Mouse (Mus musculus): Measurements from ENCODE around the gene Csmd2. TPM values are rescaled to one million over a fixed set of nuclear protein-coding genes. Genes with fewer than 3 reads are reported as not detected.

Csmd2 gene
- polyA plus RNA-seq, 1 experiment from 2014 or later = 0.32 TPM

- WGBS = 78% methylated on average over 3 of the region's 3 CpGs
- H3K27ac ChIP-seq (ENCODE audit: low read length) = no peak overlapping the region
- H3K9me3 ChIP-seq (replicated peaks; ENCODE audit: control insufficient read depth, low read length) = no peaks in the 10 kb centered on the region
- no peak overlapping the region for H3K9ac ChIP-seq (ENCODE audit: low read length)
- ATAC-seq (ENCODE audit: insufficient read depth, low FRiP score) = no peak
- no peaks in the 10 kb centered on the region for H3K4me1 ChIP-seq (ENCODE audit: control insufficient read depth, insufficient read depth, low read length)
- H3K4me2 ChIP-seq (ENCODE audit: low read depth, low read length) = no peak overlapping the region
- H3K4me3 ChIP-seq (replicated peaks; ENCODE audit: low read length) = no peak overlapping the region
- no peaks in the 10 kb centered on the region for H3K36me3 ChIP-seq (ENCODE audit: control insufficient read depth, insufficient read depth, low read length)
- H3K27me3 ChIP-seq (ENCODE audit: control insufficient read depth, insufficient read depth, low read length) = no peaks in the 10 kb centered on the region
Measured at GRCm38 (mm10) chr4:128142279-128142678, 154.6 kb downstream of the Csmd2 start.

DNA sequence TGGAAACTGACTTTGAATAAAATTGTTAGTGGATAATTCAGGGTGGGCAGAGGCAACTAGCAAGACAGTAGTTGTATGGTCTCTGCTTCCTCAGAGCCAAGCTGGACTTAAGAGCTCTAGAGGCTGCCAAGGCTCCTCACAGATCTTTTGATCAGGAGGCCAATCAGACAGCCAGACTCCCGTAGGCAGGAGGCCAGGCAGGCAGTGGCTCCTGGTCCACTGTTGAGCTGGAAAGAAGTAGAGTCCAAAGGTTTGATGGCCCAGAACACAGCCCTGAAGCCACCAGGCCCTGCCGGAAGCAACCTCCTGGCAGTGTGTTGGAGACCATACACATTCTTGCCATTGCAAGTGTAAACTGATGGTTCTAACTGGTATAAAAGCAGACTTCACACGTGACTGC is 155.5 kb downstream of the Csmd2 start:
- Histone ChIP-seq H3K4me1 (ENCODE audit: control insufficient read depth, insufficient read depth, low read length) (no peaks in the 10 kb centered on the region), H3K36me3 (ENCODE audit: control insufficient read depth, insufficient read depth, low read length) (no peaks in the 10 kb centered on the region), H3K4me3 (replicated peaks; ENCODE audit: low read length) (no peak overlapping the region), H3K4me2 (ENCODE audit: low read depth, low read length) (no peak overlapping the region), H3K27me3 (ENCODE audit: control insufficient read depth, insufficient read depth, low read length) (no peaks in the 10 kb centered on the region), H3K27ac (ENCODE audit: low read length) (no peak overlapping the region), H3K9me3 (replicated peaks; ENCODE audit: control insufficient read depth, low read length) (no peaks in the 10 kb centered on the region), H3K9ac (ENCODE audit: low read length) (no peak overlapping the region)
- ATAC-seq (ENCODE audit: insufficient read depth, low FRiP score) = no peak
- 77% methylated on average over 3 of the region's 3 CpGs for WGBS

GRCm38 (mm10) chr4:128149524-128149923 is 161.9 kb downstream of the Csmd2 start:
- WGBS = 85% methylated on average over 4 of the region's 4 CpGs

DNA sequence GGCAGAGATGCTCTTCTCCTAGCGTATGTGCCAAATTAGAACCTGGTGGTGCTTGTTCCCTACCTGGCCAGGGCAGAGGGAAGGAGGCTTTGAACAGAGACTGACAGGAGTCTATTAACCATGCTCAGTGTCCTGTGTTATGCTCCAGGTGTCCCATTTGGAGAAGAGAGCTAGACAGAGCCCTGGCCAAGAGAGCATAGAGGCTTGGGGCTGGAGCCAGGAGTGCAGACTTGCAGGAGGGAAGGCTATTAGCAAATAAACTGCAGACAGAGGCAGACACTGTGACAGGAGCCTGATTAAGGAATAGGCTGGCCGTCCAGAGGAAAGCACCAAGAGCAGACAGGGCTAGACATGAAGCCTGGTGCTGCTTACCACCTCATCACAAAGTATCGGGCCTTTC is 164.4 kb downstream of the Csmd2 start:
- WGBS = 68% methylated on average over 3 of the region's 3 CpGs
- no peak for ATAC-seq (ENCODE audit: insufficient read depth, low FRiP score)

More at GRCm38 (mm10) chr4:128149524-128149923, 161.9 kb downstream of the Csmd2 start:
- H3K4me2 ChIP-seq (ENCODE audit: low read depth, low read length) = no peak overlapping the region
- no peaks in the 10 kb centered on the region for H3K9me3 ChIP-seq (replicated peaks; ENCODE audit: control insufficient read depth, low read length)
- H3K4me1 ChIP-seq (ENCODE audit: control insufficient read depth, insufficient read depth, low read length) = no peaks in the 10 kb centered on the region
- no peak for ATAC-seq (ENCODE audit: insufficient read depth, low FRiP score)
- H3K27me3 ChIP-seq (ENCODE audit: control insufficient read depth, insufficient read depth, low read length) = no peaks in the 10 kb centered on the region
- H3K27ac ChIP-seq (ENCODE audit: low read length) = no peak overlapping the region
- no peak overlapping the region for H3K4me3 ChIP-seq (replicated peaks; ENCODE audit: low read length)
- no peak overlapping the region for H3K9ac ChIP-seq (ENCODE audit: low read length)
- H3K36me3 ChIP-seq (ENCODE audit: control insufficient read depth, insufficient read depth, low read length) = no peaks in the 10 kb centered on the region

DNA sequence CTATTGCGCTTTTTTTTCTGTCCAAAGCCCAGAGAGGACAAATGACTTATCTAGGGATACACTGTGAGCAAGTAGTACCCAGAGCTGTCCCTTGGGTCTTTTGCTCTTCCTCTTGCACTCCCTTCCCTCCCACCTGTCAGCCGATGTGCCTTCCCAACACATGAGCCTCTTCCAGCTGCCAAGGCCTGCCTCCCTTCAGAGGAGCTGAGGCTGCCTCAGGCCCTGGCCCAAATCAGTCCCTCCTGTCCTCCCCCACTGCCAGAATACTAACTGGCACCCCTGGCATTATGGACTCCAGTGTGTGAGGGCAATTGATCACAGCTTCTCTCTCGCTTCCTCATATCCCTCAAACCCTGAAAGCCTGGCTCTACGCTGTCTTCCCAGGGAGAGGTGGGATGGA is 165.5 kb downstream of the Csmd2 start:
- H3K4me2 ChIP-seq (ENCODE audit: low read depth, low read length) = no peak overlapping the region
- H3K27me3 ChIP-seq (ENCODE audit: control insufficient read depth, insufficient read depth, low read length) = no peaks in the 10 kb centered on the region
- H3K27ac ChIP-seq (ENCODE audit: low read length) = no peak overlapping the region
- H3K4me3 ChIP-seq (replicated peaks; ENCODE audit: low read length) = no peak overlapping the region
- no peak for ATAC-seq (ENCODE audit: insufficient read depth, low FRiP score)
- WGBS = 88% methylated on average over 4 of the region's 4 CpGs
- no peaks in the 10 kb centered on the region for H3K36me3 ChIP-seq (ENCODE audit: control insufficient read depth, insufficient read depth, low read length)
- H3K9ac ChIP-seq (ENCODE audit: low read length) = no peak overlapping the region
- H3K4me1 ChIP-seq (ENCODE audit: control insufficient read depth, insufficient read depth, low read length) = no peaks in the 10 kb centered on the region
- H3K9me3 ChIP-seq (replicated peaks; ENCODE audit: control insufficient read depth, low read length) = no peaks in the 10 kb centered on the region

More for the DNA sequence above, 164.4 kb downstream of the Csmd2 start:
- no peaks in the 10 kb centered on the region for H3K4me1 ChIP-seq (ENCODE audit: control insufficient read depth, insufficient read depth, low read length)
- H3K4me2 ChIP-seq (ENCODE audit: low read depth, low read length) = no peak overlapping the region
- H3K9me3 ChIP-seq (replicated peaks; ENCODE audit: control insufficient read depth, low read length) = no peaks in the 10 kb centered on the region
- H3K27ac ChIP-seq (ENCODE audit: low read length) = no peak overlapping the region
- H3K27me3 ChIP-seq (ENCODE audit: control insufficient read depth, insufficient read depth, low read length) = no peaks in the 10 kb centered on the region
- H3K36me3 ChIP-seq (ENCODE audit: control insufficient read depth, insufficient read depth, low read length) = no peaks in the 10 kb centered on the region
- no peak overlapping the region for H3K4me3 ChIP-seq (replicated peaks; ENCODE audit: low read length)
- no peak overlapping the region for H3K9ac ChIP-seq (ENCODE audit: low read length)

- Histone ChIP-seq H3K36me3 (ENCODE audit: control insufficient read depth, insufficient read depth, low read length) (no peaks in the 10 kb centered on the region), H3K9me3 (replicated peaks; ENCODE audit: control insufficient read depth, low read length) (no peaks in the 10 kb centered on the region), H3K9ac (ENCODE audit: low read length) (no peak overlapping the region), H3K4me2 (ENCODE audit: low read depth, low read length) (no peak overlapping the region), H3K4me3 (replicated peaks; ENCODE audit: low read length) (no peak overlapping the region), H3K27me3 (ENCODE audit: control insufficient read depth, insufficient read depth, low read length) (no peaks in the 10 kb centered on the region), H3K27ac (ENCODE audit: low read length) (no peak overlapping the region), H3K4me1 (ENCODE audit: control insufficient read depth, insufficient read depth, low read length) (no peaks in the 10 kb centered on the region)
- no peak for ATAC-seq (ENCODE audit: insufficient read depth, low FRiP score)
- WGBS = 24% methylated on average over 3 of the region's 3 CpGs
Measured at GRCm38 (mm10) chr4:128155226-128155625, 167.6 kb downstream of the Csmd2 start.

GRCm38 (mm10) chr4:128160656-128161055 is 173.0 kb downstream of the Csmd2 start:
- ATAC-seq (ENCODE audit: insufficient read depth, low FRiP score) = no peak
- no peak overlapping the region for H3K9ac ChIP-seq (ENCODE audit: low read length)
- WGBS = 75% methylated on average over 2 of the region's 2 CpGs

DNA sequence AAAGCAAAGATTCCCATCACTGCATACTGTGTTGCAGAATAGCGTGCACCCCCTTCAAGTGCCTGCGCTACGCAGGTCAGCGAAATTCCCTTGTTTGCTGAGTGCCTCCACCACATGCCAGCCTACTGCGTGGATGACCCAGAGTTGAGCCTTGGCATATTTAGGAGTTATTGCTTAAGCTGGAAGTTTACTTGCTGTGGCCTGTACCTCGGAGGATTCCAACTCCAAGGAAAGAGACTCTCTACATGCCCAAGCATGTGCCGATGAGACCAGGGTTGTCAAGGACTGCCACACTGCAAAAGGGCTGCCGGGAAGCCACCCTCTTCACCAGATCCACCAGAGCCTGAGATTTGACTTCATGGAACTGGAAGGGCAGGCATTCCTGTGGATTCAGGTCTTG is 182.5 kb downstream of the Csmd2 start:
- ATAC-seq (ENCODE audit: insufficient read depth, low FRiP score) = no peak
- no peak overlapping the region for H3K4me3 ChIP-seq (replicated peaks; ENCODE audit: low read length)
- no peaks in the 10 kb centered on the region for H3K36me3 ChIP-seq (ENCODE audit: control insufficient read depth, insufficient read depth, low read length)
- WGBS = 86% methylated on average over 8 of the region's 8 CpGs
- no peak overlapping the region for H3K9ac ChIP-seq (ENCODE audit: low read length)
- no peaks in the 10 kb centered on the region for H3K27me3 ChIP-seq (ENCODE audit: control insufficient read depth, insufficient read depth, low read length)
- no peaks in the 10 kb centered on the region for H3K4me1 ChIP-seq (ENCODE audit: control insufficient read depth, insufficient read depth, low read length)
- H3K27ac ChIP-seq (ENCODE audit: low read length) = no peak overlapping the region
- H3K4me2 ChIP-seq (ENCODE audit: low read depth, low read length) = no peak overlapping the region
- no peaks in the 10 kb centered on the region for H3K9me3 ChIP-seq (replicated peaks; ENCODE audit: control insufficient read depth, low read length)

More at GRCm38 (mm10) chr4:128160656-128161055, 173.0 kb downstream of the Csmd2 start:
- H3K27me3 ChIP-seq (ENCODE audit: control insufficient read depth, insufficient read depth, low read length) = no peaks in the 10 kb centered on the region
- H3K4me1 ChIP-seq (ENCODE audit: control insufficient read depth, insufficient read depth, low read length) = no peaks in the 10 kb centered on the region
- H3K27ac ChIP-seq (ENCODE audit: low read length) = no peak overlapping the region
- no peaks in the 10 kb centered on the region for H3K36me3 ChIP-seq (ENCODE audit: control insufficient read depth, insufficient read depth, low read length)
- H3K4me2 ChIP-seq (ENCODE audit: low read depth, low read length) = no peak overlapping the region
- H3K9me3 ChIP-seq (replicated peaks; ENCODE audit: control insufficient read depth, low read length) = no peaks in the 10 kb centered on the region
- no peak overlapping the region for H3K4me3 ChIP-seq (replicated peaks; ENCODE audit: low read length)

GRCm38 (mm10) chr4:128171233-128171632 is 183.6 kb downstream of the Csmd2 start:
- no peak for ATAC-seq (ENCODE audit: insufficient read depth, low FRiP score)
- H3K4me3 ChIP-seq (replicated peaks; ENCODE audit: low read length) = no peak overlapping the region
- no peak overlapping the region for H3K9ac ChIP-seq (ENCODE audit: low read length)
- H3K4me1 ChIP-seq (ENCODE audit: control insufficient read depth, insufficient read depth, low read length) = no peaks in the 10 kb centered on the region
- no peaks in the 10 kb centered on the region for H3K36me3 ChIP-seq (ENCODE audit: control insufficient read depth, insufficient read depth, low read length)
- H3K27me3 ChIP-seq (ENCODE audit: control insufficient read depth, insufficient read depth, low read length) = no peaks in the 10 kb centered on the region
- no peak overlapping the region for H3K27ac ChIP-seq (ENCODE audit: low read length)
- H3K4me2 ChIP-seq (ENCODE audit: low read depth, low read length) = no peak overlapping the region
- H3K9me3 ChIP-seq (replicated peaks; ENCODE audit: control insufficient read depth, low read length) = no peaks in the 10 kb centered on the region
- WGBS = 82% methylated on average over 9 of the region's 9 CpGs

GRCm38 (mm10) chr4:128171701-128172100 is 184.0 kb downstream of the Csmd2 start:
- H3K36me3 ChIP-seq (ENCODE audit: control insufficient read depth, insufficient read depth, low read length) = no peaks in the 10 kb centered on the region
- 90% methylated on average over 1 of the region's 1 CpGs for WGBS
- H3K27me3 ChIP-seq (ENCODE audit: control insufficient read depth, insufficient read depth, low read length) = no peaks in the 10 kb centered on the region
- no peak overlapping the region for H3K9ac ChIP-seq (ENCODE audit: low read length)
- H3K4me2 ChIP-seq (ENCODE audit: low read depth, low read length) = no peak overlapping the region
- no peak overlapping the region for H3K27ac ChIP-seq (ENCODE audit: low read length)
- ATAC-seq (ENCODE audit: insufficient read depth, low FRiP score) = no peak
- no peaks in the 10 kb centered on the region for H3K9me3 ChIP-seq (replicated peaks; ENCODE audit: control insufficient read depth, low read length)
- no peak overlapping the region for H3K4me3 ChIP-seq (replicated peaks; ENCODE audit: low read length)
- no peaks in the 10 kb centered on the region for H3K4me1 ChIP-seq (ENCODE audit: control insufficient read depth, insufficient read depth, low read length)

All from stomach, embryonic 16.5 days (tissue).